Mouse (Mus musculus): ENCODE measurements around the gene Phf21a. TPM values are rescaled to one million over a fixed set of nuclear protein-coding genes. Genes with fewer than 3 reads are reported as not detected.

Gene Phf21a
- polyA plus RNA-seq, 1 experiment from 2014 or later, result 29.9 TPM

DNA sequence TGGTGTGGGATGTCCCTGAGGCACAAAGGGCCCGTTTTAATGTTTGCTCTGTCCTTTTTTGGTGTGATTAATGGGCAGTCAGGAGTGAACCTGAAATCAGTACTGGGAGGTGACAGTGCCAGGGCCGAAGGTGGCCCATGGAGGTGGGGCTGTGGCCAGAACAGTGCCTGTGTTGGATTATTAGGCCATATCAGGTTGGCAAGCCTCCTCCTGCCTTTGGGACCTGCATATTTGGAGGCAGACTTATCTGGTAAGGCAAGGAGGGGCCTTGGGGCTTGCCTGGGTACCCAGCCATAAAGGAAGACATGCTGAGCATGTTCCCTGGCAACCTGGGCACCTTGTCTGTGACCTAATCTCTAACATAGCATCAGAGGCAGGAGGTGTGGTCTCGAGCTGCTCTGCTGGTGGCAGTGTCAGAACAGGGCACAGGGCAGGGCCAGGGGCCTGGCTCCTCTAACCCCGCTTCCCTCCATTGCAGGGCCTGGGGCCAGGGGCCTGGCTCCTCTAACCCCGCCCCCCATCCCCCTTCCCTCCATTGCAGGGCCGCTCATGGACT, 287.7 kb downstream of the Phf21a start:
- peaks cover 46% of the 10 kb centered on the region for H3K36me3 ChIP-seq

DNA sequence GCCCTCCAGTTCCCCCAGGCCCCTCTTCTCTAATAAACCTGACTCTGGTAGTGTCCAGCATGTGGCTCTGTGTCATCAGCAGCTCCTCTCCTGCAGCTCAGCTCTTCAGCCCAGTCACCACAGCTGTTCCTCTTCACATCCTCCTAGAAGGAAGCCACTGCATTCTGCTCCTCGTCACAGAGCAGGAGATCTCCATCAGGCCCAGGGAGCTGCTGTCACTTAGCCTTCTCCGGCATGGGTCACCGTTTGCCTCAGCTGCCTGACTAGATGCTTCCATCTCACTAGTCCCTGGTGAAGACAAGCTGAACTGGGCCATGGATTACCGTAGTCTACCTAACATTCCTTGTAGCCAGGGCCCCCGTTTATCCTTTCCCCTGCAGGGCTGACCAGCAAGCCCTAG, 288.2 kb downstream of the Phf21a start:
- ATAC-seq (ENCODE audit: borderline replicate concordance, extremely low read depth, low FRiP score, low TSS enrichment), result no peak
- Histone ChIP-seq H3K9ac (no peak overlapping the region), H3K9me3 (no peaks in the 10 kb centered on the region), H3K36me3 (peaks cover 48% of the 10 kb centered on the region), H3K27me3 (no peaks in the 10 kb centered on the region), H3K4me1 (peaks cover 4% of the 10 kb centered on the region), H3K4me3 (no peak overlapping the region), H3K4me2 (no peak overlapping the region), H3K27ac (no peak overlapping the region)
- WGBS, result 68% methylated on average over 5 of the region's 5 CpGs

More for the DNA sequence above, 287.7 kb downstream of the Phf21a start:
- Histone ChIP-seq H3K4me3 (no peak overlapping the region), H3K27me3 (no peaks in the 10 kb centered on the region), H3K4me2 (no peak overlapping the region), H3K9ac (no peak overlapping the region), H3K27ac (no peak overlapping the region), H3K4me1 (peaks cover 10% of the 10 kb centered on the region), H3K9me3 (no peaks in the 10 kb centered on the region)
- no peak for ATAC-seq (ENCODE audit: borderline replicate concordance, extremely low read depth, low FRiP score, low TSS enrichment)
- WGBS, result 75% methylated on average over 6 of the region's 6 CpGs

GRCm38 (mm10) chr2:92381901-92382588, 289.1 kb downstream of the Phf21a start, which contains the start of gene 1700029I15Rik:
TSS of gene 1700029I15Rik (plus strand) at chr2:92382538.
- H3K9ac ChIP-seq, result no peak within 1 kb of the TSS
- H3K4me2 ChIP-seq, result no peak within 1 kb of the TSS
- H3K4me3 ChIP-seq, result no peak within 1 kb of the TSS
- H3K9me3 ChIP-seq, result no peaks in the 10 kb centered on the region
- H3K36me3 ChIP-seq, result peaks cover 52% of the 10 kb centered on the region
- H3K27me3 ChIP-seq, result no peaks in the 10 kb centered on the region
- no peak within 1 kb of the TSS for H3K27ac ChIP-seq
- WGBS, result 77% methylated on average over 5 of the region's 5 CpGs
- ATAC-seq (ENCODE audit: borderline replicate concordance, extremely low read depth, low FRiP score, low TSS enrichment), result no peak
- H3K4me1 ChIP-seq, result no peaks in the 10 kb centered on the region

- Histone ChIP-seq H3K27ac (no peak overlapping the region), H3K4me2 (no peak overlapping the region), H3K9ac (no peak overlapping the region), H3K4me3 (no peak overlapping the region), H3K27me3 (no peaks in the 10 kb centered on the region), H3K4me1 (peaks cover under 1% of the 10 kb centered on the region; the same call in 1 of the 2 replicates), H3K9me3 (no peaks in the 10 kb centered on the region), H3K36me3 (peaks cover 50% of the 10 kb centered on the region)
- ATAC-seq (ENCODE audit: borderline replicate concordance, extremely low read depth, low FRiP score, low TSS enrichment), result no peak
- 88% methylated on average over 4 of the region's 4 CpGs for WGBS
Observed at GRCm38 (mm10) chr2:92382759-92383158, 289.8 kb downstream of the Phf21a start.

- no peaks in the 10 kb centered on the region for H3K27me3 ChIP-seq
- H3K4me2 ChIP-seq, result no peak overlapping the region
- no peak for ATAC-seq (ENCODE audit: borderline replicate concordance, extremely low read depth, low FRiP score, low TSS enrichment)
- H3K4me3 ChIP-seq, result no peak overlapping the region
- H3K36me3 ChIP-seq, result peaks cover 36% of the 10 kb centered on the region
- no peak overlapping the region for H3K27ac ChIP-seq
- whole genome bisulfite sequencing, result 57% methylated on average over 4 of the region's 4 CpGs
- H3K9ac ChIP-seq, result no peak overlapping the region
- H3K9me3 ChIP-seq, result no peaks in the 10 kb centered on the region
- peaks cover 14% of the 10 kb centered on the region for H3K4me1 ChIP-seq
Observed at GRCm38 (mm10) chr2:92384101-92384500, 291.2 kb downstream of the Phf21a start.

- peaks cover 23% of the 10 kb centered on the region for H3K36me3 ChIP-seq
Observed at GRCm38 (mm10) chr2:92385113-92386051, 292.5 kb downstream of the Phf21a start.

GRCm38 (mm10) chr2:92386821-92387570, 294.1 kb downstream of the Phf21a start:
- Histone ChIP-seq H3K4me1 (peaks cover 31% of the 10 kb centered on the region), H3K9me3 (no peaks in the 10 kb centered on the region), H3K9ac (no peak overlapping the region), H3K27me3 (no peaks in the 10 kb centered on the region), H3K27ac (no peak overlapping the region), H3K36me3 (peaks cover 19% of the 10 kb centered on the region), H3K4me2 (no peak overlapping the region), H3K4me3 (no peak overlapping the region)
- 88% methylated on average over 30 of the region's 30 CpGs for WGBS
- ATAC-seq (ENCODE audit: borderline replicate concordance, extremely low read depth, low FRiP score, low TSS enrichment), result no peak

More at GRCm38 (mm10) chr2:92385113-92386051, 292.5 kb downstream of the Phf21a start:
- H3K27me3 ChIP-seq, result no peaks in the 10 kb centered on the region
- no peaks in the 10 kb centered on the region for H3K9me3 ChIP-seq
- peaks cover 25% of the 10 kb centered on the region for H3K4me1 ChIP-seq
- 72% methylated on average over 22 of the region's 22 CpGs for WGBS
- H3K4me2 ChIP-seq, result no peak overlapping the region
- H3K27ac ChIP-seq, result no peak overlapping the region
- H3K4me3 ChIP-seq, result no peak overlapping the region
- H3K9ac ChIP-seq, result no peak overlapping the region
- no peak for ATAC-seq (ENCODE audit: borderline replicate concordance, extremely low read depth, low FRiP score, low TSS enrichment)

- no peak for ATAC-seq (ENCODE audit: borderline replicate concordance, extremely low read depth, low FRiP score, low TSS enrichment)
- Histone ChIP-seq H3K4me2 (no peak overlapping the region), H3K9me3 (no peaks in the 10 kb centered on the region), H3K9ac (no peak overlapping the region), H3K4me1 (peaks cover 38% of the 10 kb centered on the region), H3K27ac (no peak overlapping the region), H3K27me3 (peaks cover 4% of the 10 kb centered on the region; the same call in 1 of the 2 replicates), H3K4me3 (no peak overlapping the region; the same call in 1 of the 2 replicates), H3K36me3 (peaks cover 14% of the 10 kb centered on the region)
- WGBS, result 69% methylated on average over 4 of the region's 4 CpGs
Observed at GRCm38 (mm10) chr2:92387646-92388045, 294.7 kb downstream of the Phf21a start.

DNA sequence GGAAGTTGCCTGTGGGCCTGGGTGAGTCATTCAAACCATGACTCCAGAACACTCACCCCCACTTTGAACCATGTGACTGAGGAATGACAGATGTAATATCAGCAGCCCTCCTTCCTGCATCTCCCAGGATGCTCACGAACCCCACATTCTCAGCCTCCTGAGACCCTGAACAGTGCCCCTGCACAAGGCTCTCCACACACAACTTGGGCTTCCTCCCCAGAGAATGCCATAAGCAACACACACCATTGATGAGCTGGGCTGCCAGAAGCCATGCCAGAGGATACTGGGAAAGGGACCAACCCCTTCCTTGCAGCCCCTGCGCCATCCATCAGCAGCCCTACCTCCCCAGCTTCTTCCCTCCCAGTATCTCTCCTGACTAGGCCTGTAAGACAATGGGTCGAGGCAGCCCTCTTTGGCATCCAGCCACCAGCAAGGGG, 295.2 kb downstream of the Phf21a start:
- WGBS, result 40% methylated on average over 3 of the region's 3 CpGs
- peaks cover 10% of the 10 kb centered on the region; the same call in 1 of the 2 replicates for H3K36me3 ChIP-seq

GRCm38 (mm10) chr2:92388891-92389641, 296.1 kb downstream of the Phf21a start:
- peak overlapping the region; percentile 90 for H3K4me2 ChIP-seq
- H3K36me3 ChIP-seq, result peaks cover 6% of the 10 kb centered on the region; the same call in 1 of the 2 replicates
- under 1% methylated on average over 55 of the region's 62 CpGs for WGBS
- H3K4me3 ChIP-seq, result peak overlapping the region; percentile 64
- H3K27ac ChIP-seq, result peak overlapping the region; percentile 77
- H3K27me3 ChIP-seq, result peaks cover 6% of the 10 kb centered on the region; the same call in 1 of the 2 replicates
- H3K9ac ChIP-seq, result peak overlapping the region; percentile 63
- no peaks in the 10 kb centered on the region for H3K9me3 ChIP-seq
- ATAC-seq (ENCODE audit: borderline replicate concordance, extremely low read depth, low FRiP score, low TSS enrichment), result peak; percentile 89
- H3K4me1 ChIP-seq, result peaks cover 38% of the 10 kb centered on the region

More for the DNA sequence above, 295.2 kb downstream of the Phf21a start:
- Histone ChIP-seq H3K9ac (peak overlapping the region; percentile 63; the same call in 1 of the 2 replicates), H3K4me1 (peaks cover 38% of the 10 kb centered on the region), H3K9me3 (no peaks in the 10 kb centered on the region), H3K4me2 (peak overlapping the region; percentile 90), H3K27ac (no peak overlapping the region), H3K27me3 (peaks cover 6% of the 10 kb centered on the region; the same call in 1 of the 2 replicates), H3K4me3 (peak overlapping the region; percentile 64)
- no peak for ATAC-seq (ENCODE audit: borderline replicate concordance, extremely low read depth, low FRiP score, low TSS enrichment)

Measured in lung, embryonic 15.5 days (tissue).